Mouse (Mus musculus) hindbrain, postnatal 0 days (tissue): ENCODE measurements at regions not wholly inside any gene's neighbourhood (a gene's known extent, or its start where the extent isn't known, plus 50 kb on each side); places are given as distances from the start of the nearest gene placed in this dataset.

ENCODE experiments used
- ATAC-seq: fragments of 200-750 bp; cut with Nextera tagmentation; 2 replicates; pipeline ENCODE4 v1.8.0; 2017; ENCODE audit warnings: mild to moderate bottlenecking, moderate TSS enrichment, moderate library complexity
- DNase-seq: peaks from one replicate; pipeline ENCODE4 v3.0.0-alpha.2; 2015; ENCODE audit warnings: low spot score
- H3K27ac ChIP-seq: fragments of 300-500 bp; sonication (generic); 2 replicates; pipeline ENCODE4 v1.5.1; 2014; ENCODE audit warnings: mild to moderate bottlenecking
- H3K27me3 ChIP-seq: fragments of 300-500 bp; sonication (generic); 2 replicates; pipeline ENCODE4 v1.6.1; 2014; ENCODE audit warnings: low read length, mixed read lengths; ENCODE audit not compliant: insufficient read depth
- H3K36me3 ChIP-seq: fragments of 300-500 bp; sonication (generic); 2 replicates; pipeline ENCODE4 v1.6.1; 2014; ENCODE audit warnings: low read length, mixed read lengths; ENCODE audit not compliant: insufficient read depth
- H3K4me1 ChIP-seq: fragments of 300-500 bp; sonication (generic); 2 replicates; pipeline ENCODE4 v1.6.1; 2014; ENCODE audit warnings: antibody characterized with exemption, low read length, mixed read lengths; ENCODE audit not compliant: insufficient read depth
- H3K4me2 ChIP-seq: fragments of 300-500 bp; sonication (generic); 2 replicates; pipeline ENCODE4 v1.6.1; 2014; ENCODE audit warnings: low read depth, mild to moderate bottlenecking, low read length, moderate library complexity, mixed read lengths
- H3K4me3 ChIP-seq: fragments of 300-500 bp; sonication (generic); 2 replicates; pipeline ENCODE4 v1.5.1; 2014; ENCODE audit warnings: low read length
- H3K9ac ChIP-seq: fragments of 300-500 bp; sonication (generic); replicated peaks from 2 replicates; pipeline ENCODE4 v1.6.1; 2014; ENCODE audit warnings: mild to moderate bottlenecking, low read length, moderate library complexity, mixed read lengths
- H3K9me3 ChIP-seq: fragments of 300-500 bp; sonication (generic); 2 replicates; pipeline ENCODE4 v1.6.1; 2016; ENCODE audit warnings: low read length, mixed read lengths
- CTCF ChIP-seq: IDR thresholded peaks from 2 replicates; pipeline ENCODE4 v1.5.1; 2016; ENCODE audit warnings: antibody characterized with exemption, control low read depth, low read depth
- WGBS: fragments of 180-500 bp; shearing (Covaris S2); extraction: QIAGEN DNeasy Blood & Tissue Kit; methylation state at CpG from one replicate; pipeline ENCODE4 v1.1.7; 2014; 5-methylcytosine and 5-hydroxymethylcytosine counted together

DNA sequence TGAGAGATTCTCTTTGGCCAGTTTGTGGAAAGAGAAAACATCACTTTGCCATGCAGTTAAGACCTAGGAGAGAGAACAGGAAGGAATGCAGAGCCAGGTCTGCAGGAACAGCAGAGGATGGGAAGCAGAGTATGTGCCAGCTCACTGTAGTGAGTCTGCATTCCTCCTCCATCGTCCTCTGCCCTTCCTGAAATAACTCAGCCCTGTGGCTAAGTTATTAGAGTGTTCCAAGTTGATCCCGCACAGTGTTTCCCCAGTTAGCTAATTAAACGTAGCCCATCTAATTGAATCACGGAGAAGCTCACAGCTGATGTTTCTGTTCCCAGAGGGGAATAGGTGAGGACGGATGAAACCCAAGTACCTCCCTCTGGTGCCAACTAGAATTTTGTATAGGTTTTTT, 142.3 kb upstream of the Rack1 start:
- ATAC-seq (no peak), DNase-seq (peak; percentile 27)
- Histone ChIP-seq H3K27ac (no peak overlapping the region), H3K4me2 (no peak overlapping the region), H3K4me1 (no peaks in the 10 kb centered on the region), H3K36me3 (no peaks in the 10 kb centered on the region), H3K9me3 (no peaks in the 10 kb centered on the region), H3K4me3 (no peak overlapping the region), H3K9ac (no peak overlapping the region), H3K27me3 (no peaks in the 10 kb centered on the region)
- 27% methylated on average over 5 of the region's 5 CpGs for WGBS
- no peak for TF ChIP-seq CTCF

- Histone ChIP-seq H3K4me3 (no peak overlapping the region), H3K36me3 (no peaks in the 10 kb centered on the region), H3K9me3 (no peaks in the 10 kb centered on the region), H3K4me2 (no peak overlapping the region), H3K4me1 (no peaks in the 10 kb centered on the region), H3K27ac (no peak overlapping the region), H3K27me3 (no peaks in the 10 kb centered on the region), H3K9ac (no peak overlapping the region)
- no peak for TF ChIP-seq CTCF
- DNase-seq (peak; percentile 21), ATAC-seq (peak; percentile 58; the same call in 1 of the 2 replicates)
- WGBS = 41% methylated on average over 4 of the region's 4 CpGs
These were observed 138.5 kb upstream of the Rack1 start for GRCm38 (mm10) chr11:48661641-48662040.

DNA sequence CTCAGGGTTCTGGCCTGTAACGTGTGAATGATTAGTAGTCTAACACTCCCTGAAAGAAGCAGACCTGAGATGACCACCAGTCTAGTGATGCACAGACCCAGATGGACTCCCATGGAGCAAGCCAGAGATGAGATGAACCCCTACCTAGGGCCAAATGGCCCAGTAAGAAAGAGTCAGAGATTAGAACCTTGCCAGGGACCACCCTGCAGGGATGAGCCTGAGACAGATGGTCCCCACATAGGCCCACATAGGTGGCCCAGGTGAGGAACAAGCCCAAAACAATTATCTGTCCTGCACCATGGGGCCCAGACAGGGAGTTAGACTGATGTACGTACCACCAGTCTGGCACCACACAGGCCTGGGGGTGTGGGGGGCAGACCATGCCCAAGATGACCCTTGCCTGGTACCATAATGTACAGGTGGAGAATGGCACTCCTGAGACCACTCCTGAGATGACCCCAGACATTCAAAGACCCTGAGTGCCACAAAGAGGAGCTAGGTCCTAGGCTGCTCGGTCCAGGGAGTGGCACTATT, 115.3 kb upstream of the Rack1 start:
- DNase-seq = no peak
- H3K9me3 ChIP-seq = no peaks in the 10 kb centered on the region
- H3K27me3 ChIP-seq = no peaks in the 10 kb centered on the region
- ATAC-seq = no peak
- no peaks in the 10 kb centered on the region for H3K36me3 ChIP-seq
- H3K4me3 ChIP-seq = no peak overlapping the region
- H3K4me1 ChIP-seq = no peaks in the 10 kb centered on the region
- TF ChIP-seq CTCF = no peak
- no peak overlapping the region for H3K9ac ChIP-seq
- no peak overlapping the region for H3K4me2 ChIP-seq
- no peak overlapping the region for H3K27ac ChIP-seq
- WGBS = 79% methylated on average over 3 of the region's 3 CpGs

DNA sequence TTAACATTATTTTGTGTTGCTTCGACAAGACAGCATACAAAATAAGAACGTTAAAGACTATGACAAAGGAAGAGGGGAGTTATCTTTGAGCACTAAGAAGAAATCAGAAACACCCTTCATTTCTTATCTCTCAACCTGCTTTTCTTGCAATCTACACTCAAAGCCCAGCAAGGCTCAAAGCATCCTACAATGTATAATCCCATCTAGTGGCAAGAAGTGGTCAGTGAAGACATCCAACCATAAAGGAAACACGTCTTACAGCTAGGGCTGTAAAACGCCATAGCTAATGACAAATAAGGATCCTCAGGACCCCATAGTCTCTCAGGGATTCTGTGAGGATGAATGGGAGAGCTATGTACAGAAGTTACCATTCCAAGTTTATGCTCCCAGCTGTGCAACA, 110.1 kb upstream of the Rack1 start:
- ATAC-seq = no peak
- H3K4me3 ChIP-seq = no peak overlapping the region
- 78% methylated on average over 4 of the region's 4 CpGs for WGBS
- no peak overlapping the region for H3K27ac ChIP-seq
- no peak overlapping the region for H3K9ac ChIP-seq
- peak; percentile 55 for TF ChIP-seq CTCF
- H3K4me2 ChIP-seq = no peak overlapping the region
- H3K36me3 ChIP-seq = no peaks in the 10 kb centered on the region
- no peaks in the 10 kb centered on the region for H3K4me1 ChIP-seq
- no peaks in the 10 kb centered on the region for H3K27me3 ChIP-seq
- peak; percentile 39 for DNase-seq
- H3K9me3 ChIP-seq = no peaks in the 10 kb centered on the region

GRCm38 (mm10) chr11:48696352-48696751, 103.8 kb upstream of the Rack1 start:
- Histone ChIP-seq H3K9ac (no peak overlapping the region), H3K36me3 (no peaks in the 10 kb centered on the region), H3K4me3 (no peak overlapping the region), H3K4me2 (no peak overlapping the region), H3K27ac (no peak overlapping the region), H3K9me3 (no peaks in the 10 kb centered on the region), H3K27me3 (no peaks in the 10 kb centered on the region), H3K4me1 (no peaks in the 10 kb centered on the region)
- TF ChIP-seq CTCF = no peak
- no peak for ATAC-seq
- no peak for DNase-seq
- 94% methylated on average over 2 of the region's 2 CpGs for WGBS

DNA sequence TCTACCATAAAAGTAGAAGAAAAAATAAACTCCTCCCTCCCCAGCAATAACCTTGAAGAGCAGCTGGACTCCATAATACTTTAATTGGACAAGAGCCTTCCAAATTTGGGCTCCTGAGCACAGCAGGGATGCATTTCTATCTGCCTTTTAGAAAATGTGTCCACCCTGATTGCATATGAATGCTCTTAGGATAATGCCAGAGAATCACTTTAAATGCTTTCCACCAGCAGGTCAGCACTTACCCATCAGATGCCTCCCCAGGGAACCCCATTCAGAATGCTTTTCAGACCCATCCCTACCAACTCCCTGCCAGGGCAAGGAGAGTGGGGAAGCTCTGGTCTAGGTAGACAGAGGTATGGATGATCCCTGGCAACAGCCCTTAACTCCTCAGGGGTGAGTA, 102.9 kb upstream of the Rack1 start:
- no peaks in the 10 kb centered on the region for H3K36me3 ChIP-seq
- H3K27ac ChIP-seq = no peak overlapping the region
- no peaks in the 10 kb centered on the region for H3K4me1 ChIP-seq
- TF ChIP-seq CTCF = no peak
- no peak for DNase-seq
- no peaks in the 10 kb centered on the region for H3K9me3 ChIP-seq
- no peak overlapping the region for H3K4me2 ChIP-seq
- H3K9ac ChIP-seq = no peak overlapping the region
- H3K27me3 ChIP-seq = no peaks in the 10 kb centered on the region
- H3K4me3 ChIP-seq = no peak overlapping the region
- no peak for ATAC-seq

GRCm38 (mm10) chr11:48707192-48707591, 92.9 kb upstream of the Rack1 start:
- H3K4me1 ChIP-seq = no peaks in the 10 kb centered on the region
- ATAC-seq (no peak), DNase-seq (no peak)
- H3K36me3 ChIP-seq = no peaks in the 10 kb centered on the region
- H3K9me3 ChIP-seq = no peaks in the 10 kb centered on the region
- TF ChIP-seq CTCF = no peak
- H3K4me3 ChIP-seq = no peak overlapping the region
- no peak overlapping the region for H3K27ac ChIP-seq
- 75% methylated on average over 2 of the region's 2 CpGs for WGBS
- H3K4me2 ChIP-seq = no peak overlapping the region
- no peak overlapping the region for H3K9ac ChIP-seq
- no peaks in the 10 kb centered on the region for H3K27me3 ChIP-seq
